Mouse (Mus musculus) midbrain, embryonic 12.5 days (tissue): ENCODE results near the gene Sipa1l3. TPM values are rescaled to one million over a fixed set of nuclear protein-coding genes. Genes with fewer than 3 reads are reported as not detected.

Experiments used
- ATAC-seq: fragments of 200-750 bp; cut with Nextera tagmentation; 2 replicates; pipeline ENCODE4 v1.8.0; 2017; ENCODE audit warnings: low read depth, moderate TSS enrichment, moderate library complexity; ENCODE audit not compliant: low FRiP score
- H3K27ac ChIP-seq: fragments of 300-500 bp; sonication (generic); replicated peaks from 2 replicates; pipeline ENCODE4 v1.5.1; 2016; ENCODE audit warnings: mild to moderate bottlenecking
- H3K27me3 ChIP-seq: fragments of 300-500 bp; sonication (generic); 2 replicates; pipeline ENCODE4 v1.6.1; 2016; ENCODE audit warnings: mild to moderate bottlenecking
- H3K36me3 ChIP-seq: fragments of 300-500 bp; sonication (generic); 2 replicates; pipeline ENCODE4 v1.6.1; 2016
- H3K4me1 ChIP-seq: fragments of 300-500 bp; sonication (generic); 2 replicates; pipeline ENCODE4 v1.6.1; 2016
- H3K4me2 ChIP-seq: fragments of 300-500 bp; sonication (generic); replicated peaks from 2 replicates; pipeline ENCODE4 v1.6.1; 2016; ENCODE audit warnings: mild to moderate bottlenecking, moderate library complexity
- H3K4me3 ChIP-seq: fragments of 300-500 bp; sonication (generic); 2 replicates; pipeline ENCODE4 v1.5.1; 2016; ENCODE audit warnings: mild to moderate bottlenecking
- H3K9ac ChIP-seq: fragments of 300-500 bp; sonication (generic); replicated peaks from 2 replicates; pipeline ENCODE4 v1.6.1; 2016; ENCODE audit warnings: mild to moderate bottlenecking, moderate library complexity
- H3K9me3 ChIP-seq: fragments of 300-500 bp; sonication (generic); 2 replicates; pipeline ENCODE4 v1.6.1; 2016; ENCODE audit warnings: mild to moderate bottlenecking
- WGBS: fragments of 180-500 bp; shearing (Covaris S2); methylation state at CpG from one replicate; pipeline ENCODE4 v1.1.7; 2016; 5-methylcytosine and 5-hydroxymethylcytosine counted together
- polyA plus RNA-seq: library from polyadenylated mRNA; unstranded; fragments of >200 nt; fragmentation: Nextera tagmentation; extraction: Ambion mirVana; gene quantifications from 2 replicates; pipeline ENCODE4 v1.2.1, GENCODE M21; 2016

Gene Sipa1l3
- polyA plus RNA-seq, 1 experiment from 2014 or later, result 14.6 TPM

GRCm38 (mm10) chr7:29336795-29337319, 181.6 kb downstream of the Sipa1l3 start:
- Histone ChIP-seq H3K27me3 (no peaks in the 10 kb centered on the region), H3K9me3 (no peaks in the 10 kb centered on the region), H3K4me3 (no peak overlapping the region), H3K27ac (no peak overlapping the region), H3K9ac (no peak overlapping the region), H3K4me2 (no peak overlapping the region), H3K36me3 (no peaks in the 10 kb centered on the region; the same call in 1 of the 2 replicates), H3K4me1 (peaks cover 6% of the 10 kb centered on the region; the same call in 1 of the 2 replicates)
- no peak for ATAC-seq
- 76% methylated on average over 9 of the region's 9 CpGs for WGBS

- 85% methylated on average over 6 of the region's 6 CpGs for WGBS
- Histone ChIP-seq H3K27me3 (no peaks in the 10 kb centered on the region), H3K4me1 (peaks cover 4% of the 10 kb centered on the region; the same call in 1 of the 2 replicates), H3K4me3 (no peak overlapping the region), H3K27ac (no peak overlapping the region), H3K9ac (no peak overlapping the region), H3K9me3 (no peaks in the 10 kb centered on the region), H3K36me3 (peaks cover 8% of the 10 kb centered on the region), H3K4me2 (no peak overlapping the region)
- no peak for ATAC-seq
Observed at GRCm38 (mm10) chr7:29335841-29336671, 182.4 kb downstream of the Sipa1l3 start.

- ATAC-seq, result no peak
- H3K27ac ChIP-seq, result no peak overlapping the region
- peaks cover 4% of the 10 kb centered on the region; the same call in 1 of the 2 replicates for H3K4me1 ChIP-seq
- H3K4me2 ChIP-seq, result no peak overlapping the region
- H3K36me3 ChIP-seq, result peaks cover 15% of the 10 kb centered on the region
- H3K4me3 ChIP-seq, result no peak overlapping the region
- no peaks in the 10 kb centered on the region for H3K27me3 ChIP-seq
- no peaks in the 10 kb centered on the region for H3K9me3 ChIP-seq
- H3K9ac ChIP-seq, result no peak overlapping the region
Observed at GRCm38 (mm10) chr7:29335276-29335675, 183.2 kb downstream of the Sipa1l3 start.

DNA sequence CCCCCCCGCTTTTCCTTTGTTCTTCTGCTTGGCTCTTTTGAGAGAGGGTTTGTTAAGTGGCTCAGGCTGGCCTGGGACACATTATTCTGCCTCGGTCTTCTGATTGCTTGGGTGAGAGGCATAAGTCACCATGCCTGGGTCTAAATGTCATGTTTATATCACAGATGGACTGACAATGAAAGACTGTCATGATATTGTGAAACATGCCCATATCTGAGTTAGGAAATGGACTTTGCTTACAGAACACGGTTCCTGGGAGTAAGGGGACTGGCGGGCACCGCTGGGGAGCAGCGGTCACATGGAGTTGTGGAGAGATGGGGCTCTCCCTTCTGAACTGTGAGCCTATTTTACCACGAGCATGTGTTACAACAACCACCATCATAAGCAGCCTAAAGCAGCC, 184.3 kb downstream of the Sipa1l3 start:
- 64% methylated on average over 6 of the region's 7 CpGs for WGBS
- Histone ChIP-seq H3K9me3 (no peaks in the 10 kb centered on the region), H3K4me2 (no peak overlapping the region), H3K9ac (no peak overlapping the region), H3K36me3 (peaks cover 24% of the 10 kb centered on the region), H3K4me1 (peaks cover 4% of the 10 kb centered on the region; the same call in 1 of the 2 replicates), H3K27ac (0 out of 2 replicates have a peak overlapping the region, but pooled peaks have one; percentile 20), H3K4me3 (no peak overlapping the region), H3K27me3 (no peaks in the 10 kb centered on the region)
- ATAC-seq, result no peak

- Histone ChIP-seq H3K36me3 (peaks cover 44% of the 10 kb centered on the region), H3K4me3 (no peak overlapping the region), H3K9me3 (no peaks in the 10 kb centered on the region), H3K4me1 (no peaks in the 10 kb centered on the region; the same call in 1 of the 2 replicates), H3K9ac (no peak overlapping the region), H3K27me3 (no peaks in the 10 kb centered on the region), H3K4me2 (no peak overlapping the region), H3K27ac (no peak overlapping the region)
- 91% methylated on average over 16 of the region's 16 CpGs for whole genome bisulfite sequencing
- no peak for ATAC-seq
Observed at GRCm38 (mm10) chr7:29328984-29329383, 189.5 kb downstream of the Sipa1l3 start.

- 91% methylated on average over 6 of the region's 6 CpGs for WGBS
- Histone ChIP-seq H3K36me3 (peaks cover 44% of the 10 kb centered on the region), H3K4me2 (no peak overlapping the region), H3K4me1 (0 out of 2 replicates have a peak, but pooled peaks cover under 1% of the 10 kb centered on the region), H3K27me3 (no peaks in the 10 kb centered on the region), H3K9ac (no peak overlapping the region), H3K4me3 (no peak overlapping the region), H3K27ac (no peak overlapping the region), H3K9me3 (no peaks in the 10 kb centered on the region)
- ATAC-seq, result no peak
Observed at GRCm38 (mm10) chr7:29327087-29327486, 191.4 kb downstream of the Sipa1l3 start.

DNA sequence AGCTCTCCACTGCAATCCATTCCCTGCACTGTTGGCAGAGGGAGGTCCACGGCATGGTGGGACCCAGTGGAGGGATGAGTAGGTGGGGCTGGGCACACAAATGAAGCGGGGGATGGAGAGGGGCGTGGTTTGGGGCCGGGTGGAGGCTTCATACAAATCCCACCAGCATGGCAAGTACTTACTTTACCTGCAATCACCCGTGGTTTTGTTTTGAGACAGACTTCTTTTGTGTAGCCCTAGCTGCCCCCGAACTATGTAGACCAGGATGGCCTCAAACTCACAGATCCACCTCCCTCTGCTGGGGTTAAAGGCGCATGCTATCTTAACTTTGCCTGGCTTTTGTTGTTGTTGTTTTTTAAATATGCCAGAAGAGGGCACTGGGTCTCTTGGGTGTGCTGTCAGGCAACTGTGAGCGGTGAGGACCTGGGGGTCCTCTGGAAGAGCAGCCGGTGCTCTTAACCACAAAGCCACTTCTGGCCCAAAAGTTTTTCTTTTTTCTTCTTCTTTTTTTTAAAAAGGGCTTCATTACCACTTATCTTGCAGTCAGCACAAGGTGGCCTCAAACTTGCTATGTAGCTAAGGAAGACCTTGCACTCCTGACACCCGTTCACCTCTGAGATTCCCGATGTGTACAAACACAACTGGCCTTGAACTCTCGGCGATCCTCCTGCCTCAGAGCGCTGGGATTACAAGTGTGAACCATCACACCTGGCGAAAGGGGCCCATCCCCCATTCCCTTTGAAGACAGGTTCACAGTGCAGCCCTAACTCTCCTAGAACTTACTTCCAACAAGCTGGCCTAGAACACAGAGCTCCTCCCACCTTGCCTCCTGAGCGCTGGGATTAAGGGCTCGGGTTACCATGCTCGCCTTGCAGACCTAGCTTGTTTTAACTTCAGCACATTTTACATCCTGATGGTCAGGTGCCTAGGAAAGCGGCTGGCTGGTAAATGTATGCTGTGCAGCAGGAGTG, 198.8 kb downstream of the Sipa1l3 start:
- WGBS, result 8% methylated on average over 19 of the region's 19 CpGs
- no peak for ATAC-seq
- Histone ChIP-seq H3K4me2 (peak overlapping the region; percentile 52), H3K4me3 (peak overlapping the region; percentile 23), H3K27me3 (no peaks in the 10 kb centered on the region), H3K4me1 (peaks cover 68% of the 10 kb centered on the region), H3K9me3 (no peaks in the 10 kb centered on the region), H3K36me3 (peaks cover 13% of the 10 kb centered on the region), H3K27ac (peak overlapping the region; percentile 98), H3K9ac (peak overlapping the region; percentile 24; the same call in 1 of the 2 replicates)

- 3% methylated on average over 18 of the region's 18 CpGs for WGBS
- Histone ChIP-seq H3K4me1 (peaks cover 81% of the 10 kb centered on the region), H3K27ac (peak overlapping the region; percentile 98), H3K27me3 (no peaks in the 10 kb centered on the region), H3K4me2 (peak overlapping the region; percentile 52), H3K9ac (peak overlapping the region; percentile 55), H3K9me3 (no peaks in the 10 kb centered on the region), H3K4me3 (peak overlapping the region; percentile 23), H3K36me3 (peaks cover 18% of the 10 kb centered on the region; the same call in 1 of the 2 replicates)
- ATAC-seq, result 0 out of 2 replicates have a peak, but pooled peaks have one; percentile 1
Observed at GRCm38 (mm10) chr7:29318115-29318911, 200.1 kb downstream of the Sipa1l3 start.

- H3K4me3 ChIP-seq, result peak overlapping the region; percentile 21; the same call in 1 of the 2 replicates
- 0% methylated on average over 2 of the region's 2 CpGs for WGBS
- H3K4me1 ChIP-seq, result peaks cover 89% of the 10 kb centered on the region
- H3K36me3 ChIP-seq, result peaks cover 21% of the 10 kb centered on the region; the same call in 1 of the 2 replicates
- H3K9me3 ChIP-seq, result no peaks in the 10 kb centered on the region
- peak overlapping the region; percentile 55 for H3K9ac ChIP-seq
- H3K27me3 ChIP-seq, result no peaks in the 10 kb centered on the region
- peak overlapping the region; percentile 98 for H3K27ac ChIP-seq
- peak overlapping the region; percentile 52 for H3K4me2 ChIP-seq
- ATAC-seq, result peak; percentile 79
Observed at GRCm38 (mm10) chr7:29317558-29317957, 200.9 kb downstream of the Sipa1l3 start.

DNA sequence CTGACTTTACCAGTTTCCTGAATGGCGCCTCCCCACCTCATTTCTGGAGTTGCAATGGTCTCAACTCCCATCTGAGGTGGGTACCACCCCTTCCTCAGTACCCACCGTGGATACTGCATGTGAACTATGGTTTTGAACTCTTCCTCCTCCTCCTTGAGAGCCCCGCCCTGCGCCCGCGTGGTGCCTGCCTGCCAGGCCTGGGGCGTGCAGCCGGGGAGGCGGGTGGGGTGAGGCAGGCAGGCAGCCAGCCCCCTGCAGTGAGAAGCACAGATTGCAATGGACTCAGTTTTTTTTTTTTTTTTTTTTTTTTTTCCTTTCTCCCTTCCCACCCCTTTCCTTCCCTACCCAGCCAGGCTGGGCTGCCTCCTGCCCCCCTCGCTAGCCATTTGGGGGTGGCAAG, 201.5 kb downstream of the Sipa1l3 start:
- ATAC-seq, result peak; percentile 31
- Histone ChIP-seq H3K4me2 (peak overlapping the region; percentile 52), H3K36me3 (peaks cover 26% of the 10 kb centered on the region), H3K4me1 (peaks cover 89% of the 10 kb centered on the region), H3K27me3 (no peaks in the 10 kb centered on the region), H3K27ac (peak overlapping the region; percentile 98), H3K9me3 (no peaks in the 10 kb centered on the region), H3K4me3 (peak overlapping the region; percentile 21; the same call in 1 of the 2 replicates), H3K9ac (peak overlapping the region; percentile 55; the same call in 1 of the 2 replicates)
- 2% methylated on average over 10 of the region's 10 CpGs for WGBS
